Mouse (Mus musculus) embryonic facial prominence, embryonic 15.5 days (tissue): ENCODE measurements around the gene Dapp1. TPM values are rescaled to one million over a fixed set of nuclear protein-coding genes. Genes with fewer than 3 reads are reported as not detected.
"Not testable (repeated sequence)": the region's sequence is repeated elsewhere in the genome, so short reads cannot be mapped to it uniquely, and the experiment has no call there.

Experiments used
- ATAC-seq: fragments of 200-750 bp; cut with Nextera tagmentation; 2 replicates; pipeline ENCODE4 v1.8.0; 2017; ENCODE audit warnings: low read depth, moderate TSS enrichment; ENCODE audit not compliant: insufficient number of reproducible peaks, low FRiP score, low TSS enrichment
- H3K27ac ChIP-seq: fragments of 300-500 bp; sonication (generic); replicated peaks from 2 replicates; pipeline ENCODE4 v1.5.1; 2015; ENCODE audit warnings: mild to moderate bottlenecking, inconsistent platforms
- H3K27me3 ChIP-seq: fragments of 300-500 bp; sonication (generic); 2 replicates; pipeline ENCODE4 v1.6.1; 2015; ENCODE audit warnings: inconsistent platforms
- H3K36me3 ChIP-seq: fragments of 300-500 bp; sonication (generic); 2 replicates; pipeline ENCODE4 v1.6.1; 2015; ENCODE audit warnings: mild to moderate bottlenecking, inconsistent platforms
- H3K4me1 ChIP-seq: fragments of 300-500 bp; sonication (generic); 2 replicates; pipeline ENCODE4 v1.6.1; 2015; ENCODE audit warnings: inconsistent platforms
- H3K4me2 ChIP-seq: fragments of 300-500 bp; sonication (generic); replicated peaks from 2 replicates; pipeline ENCODE4 v1.6.1; 2015; ENCODE audit warnings: mild to moderate bottlenecking, inconsistent platforms
- H3K4me3 ChIP-seq: fragments of 300-500 bp; sonication (generic); replicated peaks from 2 replicates; pipeline ENCODE4 v1.5.1; 2015; ENCODE audit warnings: mild to moderate bottlenecking, inconsistent platforms
- H3K9ac ChIP-seq: fragments of 300-500 bp; sonication (generic); 2 replicates; pipeline ENCODE4 v1.6.1; 2015; ENCODE audit warnings: inconsistent platforms
- H3K9me3 ChIP-seq: fragments of 300-500 bp; sonication (generic); replicated peaks from 2 replicates; pipeline ENCODE4 v1.6.1; 2016; ENCODE audit warnings: inconsistent platforms
- WGBS: fragments of 180-500 bp; shearing (Covaris S2); methylation state at CpG from one replicate; pipeline ENCODE4 v1.1.7; 2015; 5-methylcytosine and 5-hydroxymethylcytosine counted together
- polyA plus RNA-seq: library from polyadenylated mRNA; unstranded; fragments of >200 nt; fragmentation: Nextera tagmentation; extraction: Ambion mirVana; gene quantifications from 2 replicates; pipeline ENCODE4 v1.2.1, GENCODE M21; 2015

Gene Dapp1
- polyA plus RNA-seq, 1 experiment from 2014 or later, result 15.9 TPM

DNA sequence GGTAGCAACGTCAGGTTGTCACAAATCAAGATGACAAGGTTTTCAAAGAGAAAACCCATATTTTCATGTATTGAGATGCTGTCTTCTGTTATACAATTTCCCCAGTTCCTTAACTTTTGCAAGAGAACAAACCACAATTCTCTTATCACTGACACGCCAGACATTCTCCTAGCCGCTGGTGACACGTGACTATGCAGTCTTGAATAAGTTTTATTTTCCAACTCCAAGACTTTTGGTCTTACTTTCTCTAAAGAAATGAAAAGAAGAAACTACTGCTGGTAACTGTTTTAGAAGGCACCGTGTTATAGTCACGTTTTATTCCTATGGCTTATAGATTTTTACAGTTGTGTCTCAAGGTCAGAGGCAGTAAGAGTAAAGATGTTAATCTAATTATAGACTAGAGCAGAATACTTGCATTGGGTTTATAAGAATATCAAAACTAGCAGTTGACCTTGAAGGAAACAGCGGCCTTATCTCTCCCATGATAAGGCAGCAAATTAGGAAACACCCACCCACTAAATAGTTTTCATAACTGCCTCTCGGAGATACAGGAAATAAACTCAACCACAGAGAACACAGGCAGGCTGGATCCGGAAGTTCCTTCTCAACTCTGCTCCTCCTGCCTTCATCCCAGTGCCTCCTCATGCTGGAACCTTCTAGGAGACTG is 12.4 kb downstream of the Dapp1 start:
- no peak for ATAC-seq

DNA sequence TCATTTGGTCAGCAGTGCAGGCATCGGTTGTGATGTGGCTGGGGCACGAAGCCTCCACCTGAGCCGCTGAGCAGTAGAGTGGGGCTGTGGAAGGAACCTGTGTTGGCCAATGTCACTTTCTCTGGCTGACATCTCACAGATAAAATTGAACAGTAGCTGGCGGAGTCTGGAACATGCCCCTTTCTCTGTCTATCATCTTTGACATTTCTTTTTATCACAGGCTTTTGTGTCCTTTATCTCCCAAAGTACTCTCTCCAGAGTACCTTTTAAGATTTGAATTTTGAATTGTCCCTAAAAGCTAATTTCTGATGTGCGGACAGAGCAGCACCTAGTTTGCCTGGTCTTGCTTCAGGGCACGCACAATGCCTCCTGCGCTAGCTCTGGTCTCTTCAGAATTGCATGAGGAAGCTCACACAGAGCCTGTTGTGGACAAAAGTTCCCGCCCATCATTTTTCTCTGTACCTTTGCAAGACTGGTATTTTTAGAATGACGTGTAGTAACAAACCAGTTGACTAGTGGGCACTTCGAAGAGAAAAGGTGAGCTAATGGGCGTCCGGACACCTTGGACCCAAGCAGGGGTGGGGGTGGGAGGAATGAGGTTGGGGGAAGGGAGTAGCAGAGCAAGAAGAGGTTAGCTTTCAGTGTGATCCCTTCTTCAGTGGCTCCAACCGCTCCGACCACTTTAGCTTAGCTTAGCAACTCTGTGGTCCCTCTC is 13.1 kb downstream of the Dapp1 start:
- no peaks in the 10 kb centered on the region for H3K9me3 ChIP-seq
- H3K27me3 ChIP-seq, result no peaks in the 10 kb centered on the region
- 84% methylated on average over 14 of the region's 14 CpGs for WGBS
- ATAC-seq, result no peak
- H3K9ac ChIP-seq, result no peak overlapping the region
- H3K4me1 ChIP-seq, result no peaks in the 10 kb centered on the region
- no peak overlapping the region for H3K4me2 ChIP-seq
- H3K36me3 ChIP-seq, result no peaks in the 10 kb centered on the region
- no peak overlapping the region for H3K27ac ChIP-seq
- no peak overlapping the region for H3K4me3 ChIP-seq

More for the DNA sequence above, 12.4 kb downstream of the Dapp1 start:
- Histone ChIP-seq H3K27me3 (no peaks in the 10 kb centered on the region), H3K9me3 (no peaks in the 10 kb centered on the region), H3K4me1 (no peaks in the 10 kb centered on the region), H3K9ac (no peak overlapping the region), H3K4me3 (no peak overlapping the region), H3K36me3 (no peaks in the 10 kb centered on the region), H3K4me2 (no peak overlapping the region), H3K27ac (no peak overlapping the region)
- WGBS, result 81% methylated on average over 9 of the region's 9 CpGs

DNA sequence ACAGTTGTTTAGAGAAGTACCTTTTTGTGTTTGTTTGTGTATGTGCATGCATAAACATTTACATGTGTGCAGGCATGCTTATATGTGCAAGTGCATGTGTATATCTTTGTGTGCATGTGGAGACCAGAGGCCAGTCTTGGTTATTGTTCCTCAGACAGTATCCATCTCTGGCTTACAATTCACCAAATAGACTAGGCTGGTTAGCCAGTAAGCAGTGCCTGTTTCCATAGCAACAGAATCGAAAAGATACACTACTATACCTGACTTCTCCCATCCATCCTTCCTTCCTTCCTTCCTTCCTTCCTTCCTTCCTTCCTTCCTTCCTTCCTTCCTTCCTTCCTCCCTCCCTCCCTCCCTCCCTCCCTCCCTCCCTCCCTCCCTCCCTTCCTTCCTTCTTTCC is 17.3 kb downstream of the Dapp1 start:
- not testable (repeated sequence) for H3K36me3 ChIP-seq, H3K4me1 ChIP-seq, H3K9ac ChIP-seq, H3K27me3 ChIP-seq, H3K9me3 ChIP-seq, H3K4me2 ChIP-seq, H3K4me3 ChIP-seq, ATAC-seq, H3K27ac ChIP-seq
- WGBS, result 62% methylated on average over 1 of the region's 1 CpGs

DNA sequence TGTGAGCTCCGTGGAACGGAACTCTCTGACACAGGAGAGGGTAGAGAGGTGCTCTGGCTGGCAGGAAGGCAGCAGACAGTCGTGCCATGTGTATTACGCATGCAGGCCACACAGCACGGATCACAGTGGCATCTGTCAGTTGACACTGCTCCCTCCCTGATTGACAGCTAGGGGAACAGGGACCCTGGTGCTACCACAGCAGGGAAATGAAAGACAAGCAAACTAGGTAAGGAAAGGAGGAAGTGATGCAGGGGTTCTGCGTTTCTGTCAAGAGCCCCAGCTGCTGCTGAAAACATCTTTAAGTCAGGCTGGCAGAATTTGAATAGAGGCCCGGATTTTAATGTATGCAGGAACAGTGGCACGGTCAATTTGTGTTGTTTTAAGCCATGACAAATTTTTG is 17.8 kb downstream of the Dapp1 start:
- ATAC-seq, result no peak
- Histone ChIP-seq H3K27me3 (no peaks in the 10 kb centered on the region), H3K4me2 (no peak overlapping the region), H3K36me3 (no peaks in the 10 kb centered on the region; the same call in 1 of the 2 replicates), H3K4me1 (no peaks in the 10 kb centered on the region), H3K4me3 (no peak overlapping the region), H3K27ac (no peak overlapping the region), H3K9ac (no peak overlapping the region), H3K9me3 (no peaks in the 10 kb centered on the region)
- WGBS, result 59% methylated on average over 8 of the region's 8 CpGs

DNA sequence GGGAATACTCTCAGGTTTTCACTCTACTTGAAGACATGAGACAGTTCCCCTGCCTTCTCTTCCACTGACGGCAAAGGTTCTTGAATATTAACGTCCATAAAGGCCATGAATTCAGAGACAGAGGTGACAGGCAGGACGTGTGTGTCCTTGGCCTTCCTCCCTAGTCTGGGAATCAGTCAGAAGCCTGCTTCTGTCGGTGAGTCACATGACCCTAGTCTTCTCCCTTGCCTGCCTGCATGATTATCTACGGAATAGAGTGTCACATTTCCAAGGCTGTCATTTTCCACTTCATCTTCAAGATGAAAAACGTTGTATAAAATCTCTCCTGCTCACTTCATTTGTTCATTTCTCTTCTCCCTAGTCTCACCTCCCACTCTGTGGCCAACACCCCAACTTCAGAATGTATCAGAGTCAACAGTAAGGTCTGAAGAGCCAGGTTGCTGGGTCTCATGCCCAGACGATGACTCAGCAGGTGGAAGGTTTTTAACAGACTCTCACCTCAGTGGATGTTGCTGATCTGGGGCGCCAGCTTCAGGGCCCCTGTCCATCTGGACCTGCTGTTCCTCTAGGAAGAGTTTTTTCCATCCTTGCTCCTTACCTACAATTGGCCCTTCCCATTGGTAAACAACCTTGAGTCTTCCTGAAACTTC is 19.5 kb downstream of the Dapp1 start:
- WGBS, result 54% methylated on average over 8 of the region's 8 CpGs
- ATAC-seq, result no peak
- Histone ChIP-seq H3K9ac (no peak overlapping the region), H3K27me3 (no peaks in the 10 kb centered on the region), H3K27ac (no peak overlapping the region), H3K36me3 (no peaks in the 10 kb centered on the region; the same call in 1 of the 2 replicates), H3K4me1 (no peaks in the 10 kb centered on the region), H3K4me3 (no peak overlapping the region), H3K4me2 (no peak overlapping the region), H3K9me3 (no peaks in the 10 kb centered on the region)

DNA sequence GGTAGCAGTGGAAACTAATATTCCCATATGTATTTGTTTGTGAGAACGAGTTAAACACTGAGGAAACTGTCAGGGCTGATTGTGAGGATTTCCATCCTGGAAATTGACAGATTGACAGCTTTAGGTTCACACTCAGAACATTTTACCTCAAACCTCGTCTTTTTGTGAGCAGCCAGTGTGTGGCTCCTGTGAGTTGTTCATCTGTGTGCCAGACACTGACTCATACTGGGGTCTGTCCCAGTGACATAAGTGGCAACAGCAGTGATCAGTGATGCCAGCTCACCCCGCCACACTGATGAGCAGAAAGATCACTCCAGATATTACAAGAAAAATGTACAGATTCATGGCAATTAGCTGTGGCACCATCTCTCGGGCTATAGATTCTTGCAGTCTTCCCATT is 21.9 kb downstream of the Dapp1 start:
- Histone ChIP-seq H3K36me3 (no peaks in the 10 kb centered on the region; the same call in 1 of the 2 replicates), H3K27ac (no peak overlapping the region), H3K4me2 (no peak overlapping the region), H3K4me3 (no peak overlapping the region), H3K9ac (no peak overlapping the region), H3K4me1 (peaks cover 10% of the 10 kb centered on the region), H3K9me3 (no peaks in the 10 kb centered on the region), H3K27me3 (no peaks in the 10 kb centered on the region)
- ATAC-seq, result no peak
- WGBS, result 66% methylated on average over 4 of the region's 4 CpGs

DNA sequence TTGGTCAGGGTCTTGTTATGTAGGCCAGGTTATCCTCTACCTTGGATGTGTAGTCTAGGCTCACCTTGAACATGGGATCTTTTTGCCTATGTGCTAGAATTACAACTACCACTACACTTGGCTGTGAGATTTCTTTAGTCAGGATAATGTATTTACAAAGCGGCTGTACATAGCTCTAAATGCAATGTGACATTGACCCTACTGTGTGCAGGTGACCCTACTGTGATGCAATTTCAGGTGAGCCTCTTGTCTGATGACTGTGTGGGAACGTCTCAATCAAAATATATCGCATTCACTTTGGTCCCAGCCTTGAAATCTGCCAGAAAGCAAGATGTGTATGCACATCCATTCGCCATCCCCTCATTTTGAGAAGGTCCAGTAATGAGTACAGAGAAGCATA is 23.0 kb downstream of the Dapp1 start:
- no peak overlapping the region for H3K4me2 ChIP-seq
- H3K27ac ChIP-seq, result no peak overlapping the region
- peaks cover 15% of the 10 kb centered on the region for H3K4me1 ChIP-seq
- 93% methylated on average over 4 of the region's 4 CpGs for WGBS
- H3K4me3 ChIP-seq, result no peak overlapping the region
- H3K27me3 ChIP-seq, result no peaks in the 10 kb centered on the region
- no peak overlapping the region for H3K9ac ChIP-seq
- H3K36me3 ChIP-seq, result no peaks in the 10 kb centered on the region; the same call in 1 of the 2 replicates
- no peaks in the 10 kb centered on the region for H3K9me3 ChIP-seq
- ATAC-seq, result no peak

DNA sequence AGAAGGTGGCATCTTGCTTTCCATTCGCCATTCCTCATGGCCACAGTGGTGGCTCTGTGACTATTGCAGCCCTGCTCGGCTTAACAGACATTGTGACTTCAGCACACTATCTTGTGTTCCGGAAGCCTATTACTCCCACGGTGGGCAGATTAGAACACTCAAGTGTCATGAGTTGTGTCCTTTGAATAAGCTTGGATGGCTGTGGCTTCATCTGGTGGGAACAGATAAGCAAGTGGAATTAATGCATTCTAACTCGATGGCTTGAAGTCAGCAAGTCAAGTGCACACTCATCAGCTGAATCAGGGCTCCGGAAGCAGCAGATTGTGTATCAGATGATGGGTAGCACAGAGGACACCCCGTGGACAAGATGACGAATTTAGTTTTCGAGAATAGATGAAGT is 23.5 kb downstream of the Dapp1 start:
- no peak overlapping the region for H3K27ac ChIP-seq
- no peak overlapping the region for H3K9ac ChIP-seq
- ATAC-seq, result no peak
- H3K9me3 ChIP-seq, result no peaks in the 10 kb centered on the region
- H3K36me3 ChIP-seq, result no peaks in the 10 kb centered on the region; the same call in 1 of the 2 replicates
- no peaks in the 10 kb centered on the region for H3K27me3 ChIP-seq
- H3K4me3 ChIP-seq, result no peak overlapping the region
- WGBS, result 90% methylated on average over 9 of the region's 9 CpGs
- peaks cover 17% of the 10 kb centered on the region for H3K4me1 ChIP-seq
- no peak overlapping the region for H3K4me2 ChIP-seq

DNA sequence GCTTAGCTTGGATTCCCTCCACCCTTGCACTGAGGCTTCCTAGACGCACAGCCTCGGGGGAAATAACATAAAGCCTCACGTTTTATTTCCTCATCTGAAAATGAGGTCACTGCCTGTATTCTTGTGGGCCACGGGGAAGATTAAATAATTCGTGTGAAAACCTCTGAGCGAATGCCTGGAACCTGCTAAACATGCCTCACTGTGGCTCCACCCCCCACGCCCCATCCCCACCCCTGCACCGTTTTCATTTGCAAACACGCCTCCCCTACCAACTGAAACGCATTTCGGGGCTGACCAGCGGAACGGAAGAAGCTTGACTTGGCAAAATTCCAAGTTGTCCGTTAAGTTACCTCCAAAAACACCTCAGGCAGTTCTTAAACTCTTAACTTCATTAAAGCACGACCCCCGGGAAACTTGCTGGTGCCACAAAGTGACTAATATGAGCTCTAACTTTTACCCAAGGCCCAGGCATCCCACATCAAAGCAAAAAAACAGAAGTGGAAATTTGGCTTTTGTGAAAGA is 25.7 kb downstream of the Dapp1 start:
- Histone ChIP-seq H3K27me3 (no peaks in the 10 kb centered on the region), H3K9ac (no peak overlapping the region), H3K4me3 (peak overlapping the region; percentile 16), H3K36me3 (no peaks in the 10 kb centered on the region), H3K4me1 (peaks cover 25% of the 10 kb centered on the region), H3K27ac (no peak overlapping the region), H3K4me2 (peak overlapping the region; percentile 41), H3K9me3 (no peaks in the 10 kb centered on the region)
- 11% methylated on average over 16 of the region's 16 CpGs for WGBS
- ATAC-seq, result no peak

DNA sequence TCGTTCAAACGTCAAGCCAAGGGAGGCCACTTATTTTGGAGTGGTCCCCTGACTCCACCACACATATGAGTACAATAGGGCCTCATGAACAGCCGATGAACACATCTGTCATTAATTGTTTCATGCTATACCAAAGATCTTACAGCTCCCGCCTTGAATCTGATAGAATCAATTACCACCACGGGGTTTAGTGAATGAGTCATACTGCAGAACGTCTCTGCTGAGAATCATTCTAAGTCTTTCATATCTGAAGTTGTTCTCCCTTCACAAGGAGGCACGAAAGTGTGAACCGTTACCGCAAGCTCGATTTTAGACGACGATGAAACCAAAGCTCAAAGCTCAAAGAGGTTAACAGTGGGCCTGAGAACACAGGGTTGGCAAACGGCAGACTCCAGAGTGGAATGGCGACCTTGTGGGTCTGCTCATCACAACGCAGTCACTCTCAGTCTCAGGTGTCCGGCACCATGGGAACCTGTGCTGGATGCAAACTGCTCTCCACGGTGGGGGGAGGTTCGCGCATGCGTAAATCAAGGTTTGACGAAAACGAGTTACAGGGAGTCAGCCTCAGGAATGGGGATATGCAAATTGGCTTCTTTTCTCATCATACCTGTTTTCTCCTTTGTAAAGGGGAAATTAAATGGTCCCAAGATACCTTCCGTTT is 27.0 kb downstream of the Dapp1 start:
- Histone ChIP-seq H3K4me1 (peaks cover 25% of the 10 kb centered on the region), H3K4me3 (no peak overlapping the region), H3K9ac (no peak overlapping the region), H3K36me3 (no peaks in the 10 kb centered on the region), H3K27ac (no peak overlapping the region), H3K27me3 (no peaks in the 10 kb centered on the region), H3K9me3 (no peaks in the 10 kb centered on the region), H3K4me2 (no peak overlapping the region)
- 48% methylated on average over 23 of the region's 23 CpGs for WGBS
- ATAC-seq, result no peak
